ENCODE assay signal across 8 mouse cellular contexts in the genomic region with DNA sequence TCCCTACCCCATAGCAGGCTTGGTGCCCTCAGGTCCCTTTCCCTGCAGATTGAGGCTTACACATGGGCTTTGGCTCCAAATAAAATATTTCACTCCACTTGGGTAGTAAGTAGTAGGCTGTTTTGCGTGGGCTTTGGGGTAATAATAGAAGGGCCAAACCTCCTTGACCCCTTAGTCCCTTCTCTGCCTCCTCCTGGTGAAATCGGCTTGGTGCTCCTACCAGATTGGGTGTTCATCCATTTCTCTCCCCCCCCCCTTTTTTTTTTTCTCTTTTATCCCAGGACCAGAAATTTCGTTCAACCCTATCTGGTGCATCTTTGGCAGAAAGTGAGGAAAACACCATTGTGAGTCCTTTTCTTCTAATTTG. TPM values are rescaled to one million over a fixed set of nuclear protein-coding genes. Genes with fewer than 3 reads are reported as not detected.
DNase-seq lines count a peak whose midpoint lies in the region; ATAC-seq and TF ChIP-seq lines count a peak whose summit lies in the region.

No protein-coding gene starts in this region.

- no peaks in the 10 kb centered on the region for H3K27me3 ChIP-seq in heart, embryonic 12.5 days (replicated peaks)
- no peaks in the 10 kb centered on the region for H3K27me3 ChIP-seq in E14TG2a.4 (ENCODE audit: insufficient read depth, low read length)
- no peaks in the 10 kb centered on the region for H3K27me3 ChIP-seq in forebrain, embryonic 10.5 days (ENCODE audit: poor library complexity, severe bottlenecking)
- no peaks in the 10 kb centered on the region for H3K27me3 ChIP-seq in liver, embryonic 16.5 days (ENCODE audit: control insufficient read depth, insufficient read depth, low read depth, low read length)

- H3K4me1 ChIP-seq in heart, embryonic 12.5 days (replicated peaks) = peaks cover 19% of the 10 kb centered on the region
- peaks cover 29% of the 10 kb centered on the region for H3K4me1 ChIP-seq in E14TG2a.4 (replicated peaks; ENCODE audit: low read depth, low read length)
- H3K4me1 ChIP-seq in forebrain, embryonic 10.5 days = peaks cover 20% of the 10 kb centered on the region
- H3K4me1 ChIP-seq in liver, embryonic 16.5 days (ENCODE audit: control insufficient read depth, low read depth, low read length) = peaks cover 19% of the 10 kb centered on the region

- peak overlapping the region; percentile 98 for H3K9ac ChIP-seq in heart, embryonic 12.5 days
- H3K9ac ChIP-seq in liver, embryonic 16.5 days (ENCODE audit: low read depth, low read length) = peak overlapping the region; percentile 89

- peak overlapping the region; percentile 99 for H3K4me3 ChIP-seq in heart, embryonic 12.5 days
- H3K4me3 ChIP-seq in E14TG2a.4 (replicated peaks; ENCODE audit: low read length) = peak overlapping the region; percentile 91
- H3K4me3 ChIP-seq in forebrain, embryonic 10.5 days = peak overlapping the region; percentile 90
- H3K4me3 ChIP-seq in liver, embryonic 16.5 days (ENCODE audit: low read depth, low read length) = peak overlapping the region; percentile 84

- H3K27ac ChIP-seq in heart, embryonic 12.5 days (ENCODE audit: poor library complexity, severe bottlenecking) = peak overlapping the region; percentile 99
- peak overlapping the region; percentile 99 for H3K27ac ChIP-seq in forebrain, embryonic 10.5 days
- peak overlapping the region; percentile 92 for H3K27ac ChIP-seq in liver, embryonic 16.5 days (ENCODE audit: low read length)

- ATAC-seq in heart, embryonic 12.5 days (ENCODE audit: insufficient number of reproducible peaks, low FRiP score) = no peak
- ATAC-seq in liver, embryonic 16.5 days (ENCODE audit: low read depth) = no peak

- intact Hi-C loops in heart, postnatal 25 days (cut with DNase I) = loop anchor here (2.0 to 5.0 kb wide), 2 partner anchors 75 to 219 kb away; a partner anchor contains a TSS

- peaks cover 5% of the 10 kb centered on the region for H3K9me3 ChIP-seq in heart, embryonic 12.5 days (replicated peaks)
- no peaks in the 10 kb centered on the region for H3K9me3 ChIP-seq in E14TG2a.4 (ENCODE audit: low read length)
- peaks cover 4% of the 10 kb centered on the region; the same call in 1 of the 2 replicates for H3K9me3 ChIP-seq in forebrain, embryonic 10.5 days
- no peaks in the 10 kb centered on the region for H3K9me3 ChIP-seq in liver, embryonic 16.5 days (replicated peaks; ENCODE audit: control insufficient read depth, low read length)

- no peak for DNase-seq in heart, postnatal 25 days (ENCODE audit: low spot score)
- DNase-seq in forebrain, embryonic 10.5 days (ENCODE audit: extremely low spot score, low spot score) = no peak
- no peak for DNase-seq in c-Kit-positive CD71-positive TER-119-positive erythroid progenitor cells, embryonic 14.5 days (ENCODE audit: low spot score)
- no peak for DNase-seq in left cerebral cortex, adult 18-20 months (ENCODE audit: low spot score in 2 of 2)
- DNase-seq in kidney, adult 18-20 months = no peak

- peak overlapping the region; percentile 85 for H3K4me2 ChIP-seq in heart, embryonic 12.5 days
- peak overlapping the region; percentile 92 for H3K4me2 ChIP-seq in liver, embryonic 16.5 days (ENCODE audit: low read depth, low read length)

- no peak for TF ChIP-seq CTCF in E14TG2a.4 (conservative IDR thresholded peaks at IDR 0.05; ENCODE audit: low read length)

- H3K36me3 ChIP-seq in heart, embryonic 12.5 days = peaks cover 24% of the 10 kb centered on the region
- peaks cover 36% of the 10 kb centered on the region for H3K36me3 ChIP-seq in E14TG2a.4 (ENCODE audit: insufficient read depth, low read length)
- peaks cover 44% of the 10 kb centered on the region for H3K36me3 ChIP-seq in forebrain, embryonic 10.5 days (replicated peaks)
- H3K36me3 ChIP-seq in liver, embryonic 16.5 days (ENCODE audit: control insufficient read depth, insufficient read depth) = no peaks in the 10 kb centered on the region

- WGBS in heart, embryonic 12.5 days = 0% methylated on average over 3 of the region's 3 CpGs
- 0% methylated on average over 3 of the region's 3 CpGs for WGBS in forebrain, embryonic 10.5 days
- WGBS in liver, embryonic 16.5 days (ENCODE audit: insufficient replicate concordance) = 0% methylated on average over 3 of the region's 3 CpGs

RNA-seq across cellular contexts. Expression of a gene that starts 1.0 kb away (rescaled TPM):
- 38.9 and 46.2 TPM in 2 replicates for polyA plus RNA-seq in heart, embryonic 12.5 days (2016; fragmentation: Nextera tagmentation; extraction: Ambion mirVana)
- 10 to 100 TPM; 31.2 to 36.2 TPM for total RNA-seq in heart, postnatal 25 days (2021)
- 64.4 and 70.6 TPM in 2 replicates for polyA plus RNA-seq in forebrain, embryonic 10.5 days (2016; fragmentation: Nextera tagmentation; extraction: Ambion mirVana)
- polyA plus RNA-seq in liver, embryonic 16.5 days (2015; fragmentation: Nextera tagmentation; extraction: Ambion mirVana) = 7.6 and 7.7 TPM in 2 replicates
- 10 to 100 TPM; 88.1 to 89.6 TPM for total RNA-seq in left cerebral cortex, adult 18-20 months (2021)
